Mouse (Mus musculus): ENCODE data around the gene Mc1r.

GRCm38 (mm10) chr8:123412560-123413170 lies 5.8 kb downstream of the Mc1r start:
- TF ChIP-seq CTCF (IDR thresholded peaks at IDR 0.05) (no peak), EP300 (IDR thresholded peaks at IDR 0.05) (no peak)
